Mouse (Mus musculus): ENCODE results near the gene Mreg.

Mreg gene

DNA sequence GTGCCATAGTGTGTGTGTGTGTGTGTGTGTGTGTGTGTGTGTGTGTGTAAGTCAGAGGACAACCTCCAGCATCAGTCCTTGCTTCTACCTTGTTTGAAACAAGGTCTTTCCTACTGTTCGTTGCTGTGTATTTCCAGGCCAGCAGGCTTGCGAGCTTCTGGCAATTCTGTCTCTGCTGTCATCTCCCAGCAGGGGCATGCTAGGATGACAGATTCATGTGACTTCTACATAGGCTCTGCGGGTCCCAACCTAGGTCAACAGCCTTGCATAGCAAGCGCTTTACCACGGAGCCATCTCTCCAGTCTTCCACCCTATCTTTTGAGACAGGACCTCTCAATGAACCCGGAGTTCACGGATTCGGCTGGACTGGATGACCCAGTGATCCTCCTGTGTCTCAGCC is 20.7 kb downstream of the Mreg start:
- DNase-seq (ENCODE audit: low spot score), result no peak

DNA sequence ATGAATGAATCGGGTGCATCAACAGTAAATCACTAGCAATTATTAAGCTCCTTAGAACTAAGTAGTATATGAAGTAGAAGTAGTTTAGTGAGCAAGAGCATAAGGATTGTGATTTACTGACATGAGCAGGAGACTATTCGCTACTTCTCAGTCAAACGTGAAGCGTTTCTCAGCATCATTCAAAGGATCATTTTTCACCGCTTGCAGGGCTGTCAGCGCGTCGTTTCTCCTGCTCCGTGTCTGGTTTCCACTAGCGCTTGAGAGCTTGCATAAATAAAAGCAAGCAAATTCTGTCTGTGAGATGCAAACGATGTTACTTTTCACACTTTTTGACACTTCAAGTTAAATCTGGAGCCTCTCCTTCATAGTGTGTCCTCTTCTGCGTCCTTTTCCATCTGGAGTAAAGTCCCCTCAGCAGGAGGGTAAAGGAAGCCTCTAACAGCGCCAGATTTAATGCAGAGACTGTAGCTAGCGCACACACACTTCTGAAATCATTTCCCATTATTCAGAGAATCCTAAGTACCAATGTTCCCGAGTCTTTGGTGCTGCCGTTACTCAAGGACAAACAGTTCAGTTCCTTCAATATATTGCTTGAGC is 23.9 kb downstream of the Mreg start:
- no peak for DNase-seq (ENCODE audit: low spot score)

DNA sequence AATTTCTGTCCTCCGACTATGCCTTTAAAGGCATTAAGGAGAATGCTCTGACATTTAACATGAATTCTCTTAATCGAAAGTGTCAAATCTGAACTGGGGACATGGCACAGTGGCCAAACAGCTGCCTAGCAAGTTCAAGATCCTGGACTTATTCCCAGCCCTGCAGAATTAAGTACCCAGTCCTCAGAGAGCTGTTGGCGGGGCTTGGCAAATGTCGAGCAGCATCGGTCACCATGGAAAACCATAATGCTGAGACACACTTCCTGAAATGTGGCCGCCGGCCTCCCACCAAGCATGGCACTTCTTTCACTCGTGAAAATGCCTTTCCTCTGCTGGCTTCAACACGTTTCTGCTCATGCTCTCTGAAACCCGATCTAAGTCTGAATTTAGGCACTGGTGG is 24.6 kb downstream of the Mreg start:
- no peak for DNase-seq (ENCODE audit: low spot score)

DNA sequence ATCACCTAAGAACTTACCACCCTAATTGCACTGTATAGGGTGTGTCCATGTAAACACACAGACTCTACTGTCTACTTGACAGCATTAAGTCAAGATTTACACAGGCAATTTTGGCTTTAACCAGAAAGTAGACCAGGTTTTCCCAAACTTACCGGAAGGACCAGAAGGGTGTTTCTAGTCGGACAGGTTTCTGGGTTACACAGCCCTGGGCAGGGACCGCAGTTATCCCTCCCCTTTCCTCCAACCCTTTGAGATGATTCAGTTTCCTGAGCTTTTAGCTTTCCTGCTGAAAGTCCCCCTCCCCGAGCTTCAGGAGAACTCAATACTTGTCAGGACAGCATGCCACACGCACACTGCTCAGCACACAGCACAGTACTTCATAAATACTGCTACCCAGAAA is 26.0 kb downstream of the Mreg start:
- DNase-seq (ENCODE audit: low spot score), result no peak

DNA sequence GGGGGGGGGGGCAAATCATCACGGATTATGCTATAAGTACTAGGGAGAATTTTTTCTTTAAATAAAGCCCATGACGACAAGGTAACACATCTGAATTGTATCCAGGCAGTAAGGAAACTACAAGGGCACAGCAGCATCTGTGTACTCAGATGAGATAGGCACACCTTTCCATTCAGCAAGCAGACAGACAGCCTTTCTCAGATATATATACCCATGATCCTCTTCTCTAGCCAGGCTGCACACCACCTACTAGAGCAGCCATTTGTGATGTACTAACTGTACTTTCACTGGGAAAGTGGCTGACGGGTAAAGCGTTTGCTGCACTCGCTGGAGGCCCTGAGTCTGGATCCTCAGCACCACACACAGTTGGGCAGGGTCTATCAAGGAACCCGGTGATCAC is 28.6 kb downstream of the Mreg start:
- DNase-seq (ENCODE audit: low spot score), result no peak

DNA sequence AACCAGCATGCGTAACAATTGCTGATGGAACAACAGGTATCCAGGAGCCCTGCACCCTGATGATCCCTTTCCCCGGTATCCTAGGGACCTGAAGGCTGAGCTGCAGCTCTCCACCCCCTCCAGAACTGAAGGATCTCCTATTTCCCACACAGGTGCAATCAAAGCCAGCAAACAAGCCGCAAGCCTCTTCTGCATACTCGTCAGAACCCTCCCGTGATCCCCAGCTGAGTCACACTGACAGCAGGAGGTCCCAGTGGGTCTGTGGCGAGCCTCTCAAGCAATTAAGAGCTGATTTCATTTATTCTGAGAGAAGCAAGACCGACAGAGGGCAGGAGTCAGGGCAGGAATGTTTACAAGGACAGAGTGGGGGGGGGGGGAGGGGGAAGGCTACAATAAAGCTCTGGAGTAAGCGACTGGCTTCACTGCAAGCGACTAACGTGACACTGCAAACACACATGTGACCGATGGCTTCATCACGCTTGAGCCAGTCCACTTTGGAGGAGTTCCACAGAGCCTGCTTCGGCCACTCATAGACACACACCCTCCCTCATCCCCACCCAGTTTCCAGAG is 29.1 kb downstream of the Mreg start:
- no peak for DNase-seq (ENCODE audit: low spot score)

DNA sequence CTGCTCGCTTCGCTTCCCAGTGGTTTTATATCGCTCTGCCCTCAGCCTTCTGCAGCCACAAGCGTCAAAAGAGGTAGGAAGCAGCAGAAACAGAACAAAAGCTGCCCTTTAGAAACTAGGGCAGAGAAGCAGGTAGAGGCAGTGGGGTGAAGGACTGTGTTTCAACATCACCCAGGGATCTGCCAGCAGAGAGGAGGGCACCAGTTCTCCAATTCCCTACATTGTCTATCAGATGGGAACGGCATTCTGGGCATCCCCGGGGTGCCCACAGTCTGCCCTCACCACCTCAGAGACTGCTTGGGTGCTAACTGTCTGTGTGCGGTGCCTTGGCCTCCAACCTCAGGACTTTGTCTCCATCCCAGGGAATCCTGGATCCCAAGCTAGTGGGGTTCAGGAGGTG is 32.2 kb downstream of the Mreg start:
- no peak for DNase-seq (ENCODE audit: low spot score)

DNA sequence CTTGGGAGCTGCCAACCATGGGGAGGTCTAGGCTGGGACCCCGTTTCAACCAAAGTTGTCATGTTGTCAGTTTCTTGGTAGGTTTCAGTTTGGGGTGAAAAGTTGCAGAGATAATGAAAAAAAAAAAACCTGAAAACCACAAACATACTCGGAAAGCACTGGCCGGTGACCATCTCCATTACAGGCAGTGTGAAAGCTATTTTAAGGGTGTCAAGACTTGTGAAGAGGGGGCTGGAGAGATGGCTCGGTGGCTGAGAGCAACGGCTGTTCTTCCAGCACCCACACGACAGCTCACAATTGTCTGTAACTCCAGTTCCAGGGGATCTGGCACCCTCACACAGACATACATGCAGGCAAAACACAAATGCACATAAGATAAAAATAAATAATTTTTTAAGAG is 35.9 kb downstream of the Mreg start:
- DNase-seq (ENCODE audit: low spot score), result peak; percentile 15

DNA sequence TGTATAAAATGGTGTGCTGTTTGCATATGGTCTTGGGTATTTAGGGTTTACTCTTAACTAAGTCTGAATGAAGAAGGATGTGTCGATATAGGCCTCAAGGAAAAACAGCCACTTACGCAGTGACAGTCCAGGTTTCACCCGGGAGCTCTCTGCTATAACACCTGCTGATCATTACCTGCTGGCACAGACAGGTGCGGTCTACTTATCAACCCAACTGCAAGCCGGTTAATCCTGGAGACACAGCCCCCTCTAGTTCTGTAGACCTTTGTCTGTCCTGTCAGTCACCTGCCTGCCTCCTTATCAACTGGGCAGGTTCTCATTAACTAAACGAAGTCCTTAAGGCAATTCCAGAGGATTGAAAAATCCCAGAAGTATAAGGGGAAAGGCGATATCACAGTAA is 37.9 kb downstream of the Mreg start:
- DNase-seq (ENCODE audit: low spot score), result no peak

DNA sequence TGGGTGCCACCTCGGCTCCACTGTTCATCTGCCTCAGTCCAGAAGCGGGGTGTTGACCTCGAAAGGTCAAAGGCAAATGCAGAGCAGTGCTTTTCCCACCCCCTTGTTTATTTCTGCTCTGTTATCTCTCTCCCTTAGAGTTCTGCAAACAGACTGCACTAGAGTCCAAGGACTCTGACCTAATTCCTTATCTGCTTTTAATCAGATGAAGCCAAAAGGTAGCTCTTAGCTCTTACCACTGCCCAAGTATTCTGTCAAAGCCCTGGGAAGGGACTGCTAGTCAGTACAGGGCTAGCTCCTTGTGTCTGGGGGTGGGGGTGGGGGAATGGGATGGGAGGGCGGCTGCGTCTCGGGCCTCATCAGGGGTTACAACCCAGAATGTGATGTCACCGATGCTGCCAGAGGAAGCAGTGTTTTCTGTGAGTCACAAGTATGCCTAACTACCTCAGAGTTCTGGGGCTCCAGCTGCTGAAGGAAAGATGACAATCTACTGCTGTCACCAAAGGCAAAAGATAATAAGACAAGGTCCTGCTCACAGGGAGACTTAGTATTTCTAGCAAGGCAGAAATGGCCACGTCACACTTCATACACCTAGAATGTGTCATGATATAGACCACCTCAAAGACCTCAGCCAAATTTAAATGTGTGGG is 38.6 kb downstream of the Mreg start:
- DNase-seq (ENCODE audit: low spot score), result no peak

DNA sequence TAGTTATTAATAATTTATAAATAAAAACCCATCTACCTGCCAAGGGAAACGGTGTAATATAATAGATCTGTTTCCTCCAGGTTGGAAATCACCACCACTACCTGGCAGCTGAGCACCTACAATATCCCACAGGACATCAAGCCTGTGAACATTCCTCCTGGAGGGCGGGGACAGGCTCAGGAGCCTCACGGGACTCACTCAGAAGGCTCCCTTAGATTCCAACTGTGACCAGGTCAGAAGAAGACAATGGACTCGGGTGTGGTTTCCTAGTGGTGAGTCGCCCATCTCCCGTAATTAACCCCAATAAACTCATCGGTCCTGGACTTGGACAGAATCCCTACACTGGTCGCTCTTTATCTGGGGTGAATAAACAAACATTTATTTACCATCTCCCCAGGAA is 39.3 kb downstream of the Mreg start:
- DNase-seq (ENCODE audit: low spot score), result no peak

DNA sequence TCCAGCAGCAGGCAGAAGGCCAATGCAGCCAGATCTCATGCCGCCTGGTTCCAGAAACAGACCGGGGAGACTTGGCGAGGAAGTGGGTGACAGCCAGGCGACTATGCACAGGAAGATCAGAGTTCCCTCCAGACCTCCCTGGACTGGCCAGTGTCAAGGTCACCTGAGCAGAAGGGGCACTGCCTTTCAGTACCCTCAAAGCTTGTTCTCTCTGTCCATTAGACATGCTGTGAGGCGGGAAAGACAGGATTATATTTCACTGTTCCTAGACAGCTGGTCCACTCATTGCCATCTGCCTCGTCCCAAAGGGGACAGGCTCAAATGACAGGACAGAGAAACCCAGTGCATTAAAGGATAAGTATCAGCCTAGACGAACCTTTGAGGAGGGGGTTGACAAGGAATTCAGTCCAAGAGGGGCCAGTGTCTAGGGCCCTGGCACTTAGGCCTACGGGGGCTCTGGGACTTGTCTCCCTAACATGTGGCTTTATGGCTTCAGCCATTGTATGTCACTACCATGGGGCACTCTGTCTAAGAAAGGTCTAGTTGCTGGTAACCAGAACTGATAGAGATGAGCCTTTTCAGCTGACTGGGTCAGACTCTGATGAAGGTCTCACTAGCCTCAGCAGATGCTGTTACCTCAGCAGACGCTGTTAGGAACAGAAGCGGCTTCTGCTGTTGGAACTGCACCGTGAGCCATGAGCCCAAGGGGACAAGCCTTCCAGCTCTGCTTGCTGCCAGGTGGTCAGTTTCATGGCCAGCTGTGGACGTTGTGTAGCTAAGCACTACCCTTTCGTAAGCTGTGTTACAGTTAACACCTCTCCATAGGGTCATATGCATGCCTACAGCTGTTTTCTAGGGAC is 40.9 kb downstream of the Mreg start:
- no peak for DNase-seq (ENCODE audit: low spot score)

DNA sequence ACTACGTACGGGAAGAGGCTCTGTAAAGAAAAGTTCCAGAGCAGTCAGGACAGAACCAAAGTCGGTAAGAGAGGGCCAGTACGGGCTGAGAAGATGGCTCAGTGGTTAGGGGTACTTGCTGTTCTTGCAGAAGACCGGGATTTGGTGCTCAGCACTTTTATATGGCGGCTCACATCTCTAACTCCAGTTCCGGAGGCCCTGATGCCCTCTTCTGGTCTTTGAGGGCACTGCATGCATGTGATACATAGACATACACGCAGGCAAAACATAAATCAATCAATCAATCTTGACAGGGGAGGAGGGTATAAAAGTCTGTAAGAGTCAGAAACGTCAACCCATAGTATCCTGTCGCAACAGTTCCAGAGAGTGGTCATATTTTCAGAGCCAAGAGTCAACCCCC is 45.1 kb downstream of the Mreg start:
- no peak for DNase-seq (ENCODE audit: low spot score)

DNA sequence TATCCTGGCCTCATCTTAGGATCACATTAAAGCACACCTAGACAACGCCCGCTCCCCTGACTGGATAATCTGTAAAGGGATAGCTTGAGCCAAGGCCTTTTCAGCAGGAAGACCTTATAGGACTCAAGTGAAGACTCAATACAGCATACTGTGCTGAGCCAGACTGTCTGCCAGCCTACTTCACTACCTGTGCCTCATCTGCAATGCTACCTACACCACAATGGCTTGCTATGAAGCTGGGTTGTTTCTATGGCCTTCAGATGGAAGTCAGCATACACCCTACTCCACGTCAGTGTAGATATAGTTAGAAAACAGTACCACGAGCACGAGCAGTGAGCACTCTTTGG is 45.7 kb downstream of the Mreg start:
- no peak for DNase-seq (ENCODE audit: low spot score)

DNA sequence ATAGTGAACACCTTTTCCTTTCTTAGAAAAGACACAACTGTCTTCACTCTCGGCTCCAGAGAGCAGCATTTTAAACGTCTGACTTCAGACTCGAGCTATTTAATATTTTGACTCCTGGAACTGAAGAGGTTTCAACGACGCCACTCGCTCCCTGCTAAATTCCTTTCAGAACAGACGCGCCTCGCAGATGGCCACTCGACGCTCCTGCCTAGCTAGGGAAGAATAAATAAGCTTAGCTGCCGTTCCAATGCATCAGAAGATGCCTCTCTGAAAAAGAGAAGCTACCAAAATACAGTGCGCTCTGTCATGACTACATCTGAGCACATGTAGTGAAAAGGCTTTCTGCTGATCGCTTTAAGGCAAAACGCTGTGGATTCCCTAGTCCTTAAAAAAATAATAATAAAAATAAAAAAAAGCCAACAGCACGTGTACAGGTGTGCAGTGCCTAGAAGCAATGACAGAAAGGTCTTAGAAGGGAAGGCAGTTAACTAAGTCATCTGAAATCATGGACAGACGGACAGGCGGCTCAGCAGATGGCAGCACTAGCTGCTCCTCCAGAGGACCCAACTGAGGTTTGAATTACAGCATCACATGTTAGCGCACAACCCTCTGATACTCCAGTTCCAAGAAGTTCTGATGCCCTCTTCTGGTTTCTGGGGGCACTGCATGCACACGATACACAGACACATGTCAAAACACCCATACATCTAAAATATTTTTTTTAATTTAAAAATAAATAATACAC is 46.2 kb downstream of the Mreg start:
- DNase-seq (ENCODE audit: low spot score), result no peak

DNA sequence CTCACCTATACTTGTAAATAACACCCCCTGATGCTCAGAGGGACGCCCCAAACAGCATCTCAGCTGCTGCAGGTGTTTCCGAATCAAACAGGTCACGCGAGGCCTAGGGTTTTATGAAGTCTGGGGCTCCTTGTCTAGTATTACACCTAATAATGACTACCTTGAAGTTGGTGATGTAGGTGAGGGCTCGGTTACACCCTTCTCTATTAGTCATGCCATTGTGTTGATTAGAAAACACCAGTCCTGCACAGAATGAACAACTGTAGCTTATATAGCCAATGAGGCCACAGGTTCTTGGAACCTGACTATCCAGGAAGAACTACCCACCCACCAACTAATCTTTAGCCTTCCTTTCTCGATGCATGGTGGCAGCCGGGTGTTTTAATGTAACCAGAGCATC is 51.8 kb downstream of the Mreg start:
- DNase-seq (ENCODE audit: low spot score), result no peak

DNA sequence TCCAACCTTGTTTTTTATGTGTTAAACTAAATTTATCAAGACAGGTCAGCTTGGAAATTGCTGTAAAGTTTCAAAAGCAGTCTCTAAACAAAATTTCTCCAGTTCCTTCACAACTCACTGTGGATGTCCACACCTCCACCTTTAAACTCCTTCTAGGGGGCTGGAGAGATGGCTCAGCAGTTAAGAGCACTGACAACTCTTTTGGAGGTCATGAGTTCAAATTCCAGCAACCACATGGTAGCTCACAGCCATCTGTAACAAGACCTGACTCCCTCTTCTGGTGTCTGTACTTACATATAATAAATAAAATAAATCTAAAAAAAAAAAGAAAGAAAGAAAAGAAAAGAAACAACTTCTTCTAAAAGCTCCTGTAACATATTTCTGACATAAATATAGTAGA is 67.1 kb downstream of the Mreg start:
- DNase-seq (ENCODE audit: low spot score), result no peak

DNA sequence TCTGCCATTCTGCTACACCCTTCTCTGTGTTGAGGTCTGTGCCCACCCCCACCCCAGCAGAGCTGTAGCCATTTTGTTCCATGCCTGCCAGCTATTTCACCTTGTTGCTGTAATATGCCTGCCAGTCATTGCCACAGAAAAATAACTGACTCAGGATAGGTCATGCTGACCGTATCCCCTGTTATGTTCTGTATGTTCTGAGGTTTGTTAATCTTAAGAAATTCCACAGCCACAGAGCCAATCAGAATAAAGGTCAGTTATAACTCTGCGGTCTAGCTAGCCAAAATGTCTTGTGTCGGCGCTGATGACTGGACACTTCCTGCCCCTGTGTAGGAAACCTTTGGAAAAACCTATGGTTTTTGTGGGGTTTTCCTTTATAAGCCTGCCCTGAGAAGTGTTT is 67.7 kb downstream of the Mreg start:
- DNase-seq (ENCODE audit: low spot score), result no peak

DNA sequence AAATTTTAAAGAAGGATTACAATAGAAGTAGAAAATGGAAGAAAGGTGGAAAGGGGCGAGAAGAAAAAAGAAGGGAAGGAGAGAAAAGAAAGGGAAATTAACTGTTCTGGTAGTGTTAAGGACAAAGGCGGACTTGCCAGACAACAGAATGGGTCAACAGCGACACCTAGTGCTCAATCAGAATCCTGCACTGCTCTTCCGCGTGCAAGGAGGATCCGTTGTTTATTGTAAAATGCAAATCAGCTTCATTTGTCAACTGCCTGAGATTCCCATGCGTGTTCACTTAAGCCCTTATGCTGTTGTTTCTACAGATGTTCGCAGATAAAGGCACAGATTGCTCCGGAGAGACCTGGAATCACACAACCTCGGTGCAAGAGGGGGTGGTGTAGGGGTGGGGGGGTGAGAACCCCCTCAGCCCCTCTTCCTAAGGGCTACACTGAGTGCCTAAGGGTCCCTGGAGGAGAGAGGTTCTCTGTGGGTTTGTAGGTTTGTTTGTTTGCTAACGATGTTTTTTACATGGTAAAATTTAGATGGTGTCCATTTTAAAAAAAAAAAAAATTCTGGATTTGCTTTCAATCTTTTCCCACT is 70.1 kb downstream of the Mreg start:
- DNase-seq (ENCODE audit: low spot score), result no peak

DNA sequence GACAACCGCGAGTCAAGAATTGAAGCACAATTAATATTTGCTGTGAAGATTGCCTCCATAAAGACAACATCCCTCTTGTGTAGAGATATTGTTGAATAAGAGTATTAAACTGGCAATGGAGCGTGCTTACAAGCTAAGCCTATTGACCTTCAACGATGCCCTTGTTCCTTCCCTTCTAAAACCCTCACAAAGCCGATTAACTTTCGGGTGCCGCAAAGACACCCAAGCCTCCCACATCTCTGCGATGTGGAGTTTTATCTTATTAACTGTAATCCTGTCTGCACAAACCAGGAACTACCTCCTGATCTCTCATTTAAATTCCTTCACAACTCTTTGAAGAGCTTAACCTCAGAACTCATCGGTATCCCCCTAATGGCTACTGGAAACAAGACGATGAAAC is 76.0 kb downstream of the Mreg start:
- no peak for DNase-seq (ENCODE audit: low spot score)

DNA sequence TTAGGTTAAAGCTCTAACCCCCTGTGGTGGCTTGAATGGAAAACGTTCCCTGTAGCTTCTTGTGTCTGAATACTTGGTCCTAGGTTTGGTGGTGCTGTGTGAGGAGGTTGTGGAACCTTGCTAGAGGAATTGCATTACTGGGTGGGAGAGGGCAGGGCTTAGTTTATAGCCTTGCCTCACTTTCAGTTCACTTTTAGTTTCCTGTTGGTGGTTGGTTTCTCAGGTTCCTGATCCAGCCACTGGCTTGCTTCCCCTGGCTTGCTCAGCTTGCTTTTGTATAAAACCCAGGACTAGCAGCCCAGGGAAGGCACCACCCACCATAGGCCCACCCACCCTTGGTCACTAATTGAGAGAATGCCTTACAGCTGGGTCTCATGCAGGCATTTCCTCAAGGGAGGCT is 77.6 kb downstream of the Mreg start:
- DNase-seq (ENCODE audit: low spot score), result no peak

Data from left cerebral cortex, adult 11 months (tissue).